Mouse (Mus musculus) neural tube, embryonic 11.5 days (tissue): ENCODE measurements around the gene Gm20388. TPM values are rescaled to one million over a fixed set of nuclear protein-coding genes. Genes with fewer than 3 reads are reported as not detected.

ENCODE experiments used
- ATAC-seq: fragments of 200-750 bp; cut with Nextera tagmentation; 2 replicates; pipeline ENCODE4 v1.8.0; 2017; ENCODE audit warnings: moderate number of reproducible peaks, mild to moderate bottlenecking, moderate TSS enrichment, moderate library complexity; ENCODE audit not compliant: insufficient read depth, low FRiP score, low TSS enrichment
- DNase-seq: peaks from one replicate; pipeline ENCODE4 v3.0.0-alpha.2; 2015; ENCODE audit warnings: low spot score
- H3K27ac ChIP-seq: fragments of 300-500 bp; sonication (generic); 2 replicates; pipeline ENCODE4 v1.5.1; 2014; ENCODE audit warnings: low read depth, mild to moderate bottlenecking, low read length
- H3K27me3 ChIP-seq: fragments of 300-500 bp; sonication (generic); 2 replicates; pipeline ENCODE4 v1.6.1; 2014; ENCODE audit warnings: mild to moderate bottlenecking, low read length, mixed read lengths; ENCODE audit not compliant: control insufficient read depth, insufficient read depth
- H3K36me3 ChIP-seq: fragments of 300-500 bp; sonication (generic); 2 replicates; pipeline ENCODE4 v1.6.1; 2014; ENCODE audit warnings: mild to moderate bottlenecking, low read length, moderate library complexity, mixed read lengths; ENCODE audit not compliant: control insufficient read depth, insufficient read depth
- H3K4me1 ChIP-seq: fragments of 300-500 bp; sonication (generic); 2 replicates; pipeline ENCODE4 v1.6.1; 2014; ENCODE audit warnings: low read length, mixed read lengths; ENCODE audit not compliant: control insufficient read depth, insufficient read depth
- H3K4me2 ChIP-seq: fragments of 300-500 bp; sonication (generic); 2 replicates; pipeline ENCODE4 v1.6.1; 2014; ENCODE audit warnings: low read depth, mild to moderate bottlenecking, moderate library complexity
- H3K4me3 ChIP-seq: fragments of 300-500 bp; sonication (generic); 2 replicates; pipeline ENCODE4 v1.5.1; 2014; ENCODE audit warnings: low read depth, low read length
- H3K9ac ChIP-seq: fragments of 300-500 bp; sonication (generic); 2 replicates; pipeline ENCODE4 v1.6.1; 2014; ENCODE audit warnings: mild to moderate bottlenecking, low read length
- H3K9me3 ChIP-seq: fragments of 300-500 bp; sonication (generic); 2 replicates; pipeline ENCODE4 v1.6.1; 2016; ENCODE audit warnings: low read length; ENCODE audit not compliant: control insufficient read depth
- WGBS: fragments of 180-500 bp; shearing (Covaris S2); extraction: QIAGEN DNeasy Blood & Tissue Kit; methylation state at CpG from one replicate; pipeline ENCODE4 v1.1.7; 2014; 5-methylcytosine and 5-hydroxymethylcytosine counted together
- polyA plus RNA-seq: library from polyadenylated mRNA; unstranded; fragments of >200 nt; fragmentation: Nextera tagmentation; extraction: Ambion mirVana; gene quantifications from 2 replicates; pipeline ENCODE4 v1.2.1, GENCODE M21; 2014

Gm20388 gene
- polyA plus RNA-seq, 1 experiment from 2014 or later, result not detected

GRCm38 (mm10) chr8:120308553-120308952 lies 397.9 kb downstream of the Gm20388 start:
- WGBS, result 62% methylated on average over 9 of the region's 9 CpGs
- H3K9me3 ChIP-seq, result no peaks in the 10 kb centered on the region
- H3K27me3 ChIP-seq, result no peaks in the 10 kb centered on the region
- H3K27ac ChIP-seq, result peak overlapping the region; percentile 21; the same call in 1 of the 2 replicates
- peaks cover 41% of the 10 kb centered on the region for H3K4me1 ChIP-seq
- H3K9ac ChIP-seq, result no peak overlapping the region
- H3K4me3 ChIP-seq, result no peak overlapping the region
- no peak for DNase-seq
- no peaks in the 10 kb centered on the region for H3K36me3 ChIP-seq
- H3K4me2 ChIP-seq, result no peak overlapping the region
- no peak for ATAC-seq

- H3K36me3 ChIP-seq, result no peaks in the 10 kb centered on the region
- no peaks in the 10 kb centered on the region for H3K27me3 ChIP-seq
- peak; percentile 60; the same call in 1 of the 2 replicates for ATAC-seq
- 58% methylated on average over 18 of the region's 18 CpGs for WGBS
- peaks cover 33% of the 10 kb centered on the region for H3K4me1 ChIP-seq
- peak; percentile 71 for DNase-seq
- H3K9me3 ChIP-seq, result no peaks in the 10 kb centered on the region
- H3K9ac ChIP-seq, result no peak overlapping the region
- H3K4me2 ChIP-seq, result no peak overlapping the region
- no peak overlapping the region for H3K4me3 ChIP-seq
- H3K27ac ChIP-seq, result peak overlapping the region; percentile 21
These were observed 398.7 kb downstream of the Gm20388 start for GRCm38 (mm10) chr8:120309326-120309725.

- Histone ChIP-seq H3K4me2 (no peak overlapping the region), H3K9ac (no peak overlapping the region), H3K9me3 (no peaks in the 10 kb centered on the region), H3K27me3 (no peaks in the 10 kb centered on the region), H3K36me3 (no peaks in the 10 kb centered on the region), H3K4me1 (peaks cover 28% of the 10 kb centered on the region), H3K27ac (no peak overlapping the region), H3K4me3 (no peak overlapping the region)
- WGBS, result 73% methylated on average over 5 of the region's 5 CpGs
- DNase-seq (no peak), ATAC-seq (no peak)
These were observed 399.4 kb downstream of the Gm20388 start for GRCm38 (mm10) chr8:120310063-120310462.

GRCm38 (mm10) chr8:120312452-120312851 lies 401.8 kb downstream of the Gm20388 start:
- no peak for ATAC-seq

GRCm38 (mm10) chr8:120313674-120314073 lies 403.0 kb downstream of the Gm20388 start:
- Histone ChIP-seq H3K9me3 (no peaks in the 10 kb centered on the region), H3K9ac (no peak overlapping the region), H3K27me3 (no peaks in the 10 kb centered on the region), H3K4me3 (no peak overlapping the region), H3K4me2 (no peak overlapping the region), H3K4me1 (peaks cover 18% of the 10 kb centered on the region), H3K36me3 (no peaks in the 10 kb centered on the region), H3K27ac (0 out of 2 replicates have a peak overlapping the region, but pooled peaks have one; percentile 4)
- 62% methylated on average over 3 of the region's 3 CpGs for WGBS
- ATAC-seq (no peak), DNase-seq (no peak)

More at GRCm38 (mm10) chr8:120312452-120312851, 401.8 kb downstream of the Gm20388 start:
- 89% methylated on average over 4 of the region's 4 CpGs for WGBS
- DNase-seq, result no peak
- H3K9me3 ChIP-seq, result no peaks in the 10 kb centered on the region
- no peak overlapping the region for H3K4me3 ChIP-seq
- H3K4me2 ChIP-seq, result no peak overlapping the region
- H3K36me3 ChIP-seq, result no peaks in the 10 kb centered on the region
- H3K9ac ChIP-seq, result 0 out of 2 replicates have a peak overlapping the region, but pooled peaks have one; percentile 7
- H3K27ac ChIP-seq, result no peak overlapping the region
- peaks cover 22% of the 10 kb centered on the region for H3K4me1 ChIP-seq
- no peaks in the 10 kb centered on the region for H3K27me3 ChIP-seq

- Histone ChIP-seq H3K4me1 (peaks cover 13% of the 10 kb centered on the region), H3K36me3 (no peaks in the 10 kb centered on the region), H3K4me3 (no peak overlapping the region), H3K27ac (no peak overlapping the region), H3K9me3 (no peaks in the 10 kb centered on the region), H3K27me3 (no peaks in the 10 kb centered on the region), H3K9ac (no peak overlapping the region), H3K4me2 (no peak overlapping the region)
- ATAC-seq, result no peak
- WGBS, result 86% methylated on average over 5 of the region's 5 CpGs
- DNase-seq, result no peak
These were observed 404.3 kb downstream of the Gm20388 start for GRCm38 (mm10) chr8:120314932-120315331.

- H3K9me3 ChIP-seq, result no peaks in the 10 kb centered on the region
- no peak overlapping the region for H3K4me3 ChIP-seq
- no peak for DNase-seq
- peaks cover 6% of the 10 kb centered on the region for H3K4me1 ChIP-seq
- no peaks in the 10 kb centered on the region for H3K36me3 ChIP-seq
- no peak overlapping the region for H3K9ac ChIP-seq
- H3K27me3 ChIP-seq, result no peaks in the 10 kb centered on the region
- H3K4me2 ChIP-seq, result no peak overlapping the region
- ATAC-seq, result no peak
- 92% methylated on average over 4 of the region's 4 CpGs for WGBS
- no peak overlapping the region for H3K27ac ChIP-seq
These were observed 405.0 kb downstream of the Gm20388 start for GRCm38 (mm10) chr8:120315644-120316043.

GRCm38 (mm10) chr8:120316707-120317106 lies 406.1 kb downstream of the Gm20388 start:
- Histone ChIP-seq H3K4me1 (peaks cover 6% of the 10 kb centered on the region), H3K9ac (no peak overlapping the region), H3K27ac (no peak overlapping the region), H3K4me3 (no peak overlapping the region), H3K9me3 (no peaks in the 10 kb centered on the region), H3K27me3 (no peaks in the 10 kb centered on the region), H3K4me2 (no peak overlapping the region), H3K36me3 (no peaks in the 10 kb centered on the region)
- ATAC-seq (no peak), DNase-seq (no peak)
- 90% methylated on average over 7 of the region's 7 CpGs for WGBS

- 88% methylated on average over 21 of the region's 21 CpGs for WGBS
- DNase-seq, result no peak
- ATAC-seq, result no peak
- no peak overlapping the region for H3K4me2 ChIP-seq
- H3K9ac ChIP-seq, result no peak overlapping the region; the same call in 1 of the 2 replicates
- H3K4me1 ChIP-seq, result peaks cover 9% of the 10 kb centered on the region
- no peaks in the 10 kb centered on the region for H3K9me3 ChIP-seq
- H3K36me3 ChIP-seq, result no peaks in the 10 kb centered on the region
- no peaks in the 10 kb centered on the region for H3K27me3 ChIP-seq
- H3K4me3 ChIP-seq, result no peak overlapping the region
- no peak overlapping the region for H3K27ac ChIP-seq
These were observed 406.6 kb downstream of the Gm20388 start for GRCm38 (mm10) chr8:120317118-120317824.
